In genomic region chr2:174004666-174005065, GRCm38 (mm10) we compare ENCODE assay signal across 10 mouse cellular contexts.
"Had no signal": no experiment of that assay in that cellular context is flagged by ENCODE, and none has a peak within 500 bp of the region (broad histone marks: within the 10 kb centered on the region; RNA-seq: fewer than 3 reads in every experiment).

No protein-coding gene starts in this region.

- DNase-seq: kidney, adult 9 months; kidney, postnatal 25 days; layer of hippocampus, adult 9-11 months; left cerebral cortex, postnatal 4 days; liver, postnatal 0 days; lung, embryonic 14.5 days; retina, postnatal 1 day; right cerebral cortex, postnatal 25 days; thymus, adult 18-20 months; thymus, postnatal 4 days had no signal
